In genomic region chr1:136008159-136008533, GRCm38 (mm10) we compare ENCODE assay signal across 8 mouse cellular contexts. TPM values are rescaled to one million over a fixed set of nuclear protein-coding genes. Genes with fewer than 3 reads are reported as not detected.
DNase-seq lines count a peak whose midpoint lies in the region; ATAC-seq lines count a peak whose summit lies in the region.

No protein-coding gene starts in this region.

- intact Hi-C loops in left cerebral cortex, postnatal 4 days (cut with DNase I): no loop called here

- H3K27me3 ChIP-seq in heart, embryonic 13.5 days (replicated peaks): peaks cover 10% of the 10 kb centered on the region; the same call in 1 of the 2 replicates
- peaks cover 16% of the 10 kb centered on the region for H3K27me3 ChIP-seq in hindbrain, embryonic 14.5 days (ENCODE audit: control insufficient read depth, insufficient read depth, low read length)
- peaks cover 6% of the 10 kb centered on the region for H3K27me3 ChIP-seq in midbrain, embryonic 11.5 days (ENCODE audit: control insufficient read depth, insufficient read depth, low read length)

- 14% methylated on average over 8 of the region's 8 CpGs for WGBS in heart, embryonic 13.5 days
- 24% methylated on average over 8 of the region's 8 CpGs for WGBS in hindbrain, embryonic 14.5 days
- WGBS in midbrain, embryonic 11.5 days: 26% methylated on average over 8 of the region's 8 CpGs

- no peaks in the 10 kb centered on the region for H3K9me3 ChIP-seq in heart, embryonic 13.5 days
- H3K9me3 ChIP-seq in hindbrain, embryonic 14.5 days (ENCODE audit: control insufficient read depth, low read length): no peaks in the 10 kb centered on the region
- H3K9me3 ChIP-seq in midbrain, embryonic 11.5 days (ENCODE audit: control insufficient read depth, low read length): no peaks in the 10 kb centered on the region

- no peak overlapping the region for H3K27ac ChIP-seq in heart, embryonic 13.5 days (replicated peaks)
- no peak overlapping the region for H3K27ac ChIP-seq in brown adipose tissue, adult 24 weeks (replicated peaks; ENCODE audit: low read depth, low read length)
- no peak overlapping the region for H3K27ac ChIP-seq in hindbrain, embryonic 14.5 days
- no peak overlapping the region for H3K27ac ChIP-seq in midbrain, embryonic 11.5 days (ENCODE audit: low read depth, low read length)

- H3K9ac ChIP-seq in heart, embryonic 13.5 days: peak overlapping the region; percentile 81; the same call in 1 of the 2 replicates
- no peak overlapping the region for H3K9ac ChIP-seq in hindbrain, embryonic 14.5 days
- H3K9ac ChIP-seq in midbrain, embryonic 11.5 days (ENCODE audit: low read length): no peak overlapping the region

- H3K36me3 ChIP-seq in heart, embryonic 13.5 days: no peaks in the 10 kb centered on the region
- no peaks in the 10 kb centered on the region for H3K36me3 ChIP-seq in hindbrain, embryonic 14.5 days (replicated peaks; ENCODE audit: control insufficient read depth, insufficient read depth)
- H3K36me3 ChIP-seq in midbrain, embryonic 11.5 days (ENCODE audit: control insufficient read depth, insufficient read depth, low read length): no peaks in the 10 kb centered on the region

- DNase-seq in heart, adult 9 months (ENCODE audit: low spot score in 2 of 2): no peak
- DNase-seq in hindbrain, embryonic 14.5 days (ENCODE audit: low spot score): no peak
- no peak for DNase-seq in midbrain, embryonic 11.5 days (ENCODE audit: low spot score, missing footprints)
- no peak for DNase-seq in cerebellum, adult 9-10 months
- no peak for DNase-seq in yolk sac, embryonic 10.5 days (ENCODE audit: low spot score)
- DNase-seq in left cerebral cortex, postnatal 4 days: no peak

- peak overlapping the region; percentile 63 for H3K4me3 ChIP-seq in heart, embryonic 13.5 days
- peak overlapping the region; percentile 66 for H3K4me3 ChIP-seq in brown adipose tissue, adult 24 weeks (ENCODE audit: insufficient read depth, low read depth, low read length)
- H3K4me3 ChIP-seq in hindbrain, embryonic 14.5 days (replicated peaks; ENCODE audit: low read length): peak overlapping the region; percentile 33
- peak overlapping the region; percentile 47 for H3K4me3 ChIP-seq in midbrain, embryonic 11.5 days (ENCODE audit: low read depth, low read length)

- no peak for ATAC-seq in heart, embryonic 13.5 days (ENCODE audit: extremely low read depth, insufficient number of reproducible peaks, low FRiP score, low TSS enrichment)
- 0 out of 2 replicates have a peak, but pooled peaks have one; percentile 17 for ATAC-seq in hindbrain, embryonic 14.5 days (ENCODE audit: low FRiP score)
- ATAC-seq in midbrain, embryonic 11.5 days (ENCODE audit: low FRiP score): no peak; the same call in 1 of the 2 replicates

- peak overlapping the region; percentile 95 for H3K4me2 ChIP-seq in heart, embryonic 13.5 days
- H3K4me2 ChIP-seq in hindbrain, embryonic 14.5 days (replicated peaks): peak overlapping the region; percentile 65
- peak overlapping the region; percentile 82 for H3K4me2 ChIP-seq in midbrain, embryonic 11.5 days

- H3K4me1 ChIP-seq in heart, embryonic 13.5 days: peaks cover 23% of the 10 kb centered on the region
- H3K4me1 ChIP-seq in brown adipose tissue, adult 24 weeks (ENCODE audit: control insufficient read depth, insufficient read depth, insufficient read length, low read length): peaks cover 2% of the 10 kb centered on the region; the same call in 1 of the 2 replicates
- H3K4me1 ChIP-seq in hindbrain, embryonic 14.5 days (replicated peaks; ENCODE audit: control insufficient read depth, insufficient read depth, low read length): peaks cover 8% of the 10 kb centered on the region; the same call in 1 of the 2 replicates
- peaks cover 5% of the 10 kb centered on the region; the same call in 1 of the 2 replicates for H3K4me1 ChIP-seq in midbrain, embryonic 11.5 days (ENCODE audit: control insufficient read depth, insufficient read depth, low read length)

RNA-seq across cellular contexts. Expression of gene Tmem9, which starts 0.2 kb away (rescaled TPM):
- polyA plus RNA-seq in heart, embryonic 13.5 days (2015; fragmentation: Nextera tagmentation; extraction: Ambion mirVana): 123 and 138 TPM in 2 replicates
- polyA plus RNA-seq in brown adipose tissue, adult 24 weeks (2012; ENCODE audit: insufficient read depth, insufficient read length, missing spikeins): 20.0 and 26.3 TPM in 2 replicates
- 98.2 and 116 TPM in 2 replicates for polyA plus RNA-seq in hindbrain, embryonic 14.5 days (2014; fragmentation: Nextera tagmentation; extraction: Ambion mirVana)
- polyA plus RNA-seq in midbrain, embryonic 11.5 days (2014; fragmentation: Nextera tagmentation; extraction: Ambion mirVana): 58.8 and 60.9 TPM in 2 replicates
- 10 to 100 TPM; 64.2 to 77.1 TPM for total RNA-seq in left cerebral cortex, postnatal 4 days (2021)

RNA-seq across cellular contexts. Expression of gene Igfn1, which starts 2.0 kb away (rescaled TPM):
- polyA plus RNA-seq in heart, embryonic 13.5 days (2015; fragmentation: Nextera tagmentation; extraction: Ambion mirVana): not detected in 2 replicates
- polyA plus RNA-seq in brown adipose tissue, adult 24 weeks (2012; ENCODE audit: insufficient read depth, insufficient read length, missing spikeins): not detected in 2 replicates
- polyA plus RNA-seq in hindbrain, embryonic 14.5 days (2014; fragmentation: Nextera tagmentation; extraction: Ambion mirVana): not detected in 2 replicates
- polyA plus RNA-seq in midbrain, embryonic 11.5 days (2014; fragmentation: Nextera tagmentation; extraction: Ambion mirVana): 0.04 TPM in 1 of 2 replicates, not detected in the other
- total RNA-seq in left cerebral cortex, postnatal 4 days (2021): under 1 TPM; 0.08 to 0.10 TPM

RNA-seq across cellular contexts. Expression of gene Ascl5, which starts 42.5 kb away (rescaled TPM):
- not detected in 2 replicates for polyA plus RNA-seq in heart, embryonic 13.5 days (2015; fragmentation: Nextera tagmentation; extraction: Ambion mirVana)
- polyA plus RNA-seq in brown adipose tissue, adult 24 weeks (2012; ENCODE audit: insufficient read depth, insufficient read length, missing spikeins): not detected in 2 replicates
- not detected in 2 replicates for polyA plus RNA-seq in hindbrain, embryonic 14.5 days (2014; fragmentation: Nextera tagmentation; extraction: Ambion mirVana)
- not detected in 2 replicates for polyA plus RNA-seq in midbrain, embryonic 11.5 days (2014; fragmentation: Nextera tagmentation; extraction: Ambion mirVana)
- total RNA-seq in left cerebral cortex, postnatal 4 days (2021): 1 to 10 TPM; 1.2 to 1.3 TPM

RNA-seq across cellular contexts. Expression of gene Cacna1s, which starts 44.4 kb away (rescaled TPM):
- polyA plus RNA-seq in heart, embryonic 13.5 days (2015; fragmentation: Nextera tagmentation; extraction: Ambion mirVana): 0.19 and 0.45 TPM in 2 replicates
- 3.4 and 11.1 TPM in 2 replicates for polyA plus RNA-seq in brown adipose tissue, adult 24 weeks (2012; ENCODE audit: insufficient read depth, insufficient read length, missing spikeins)
- polyA plus RNA-seq in hindbrain, embryonic 14.5 days (2014; fragmentation: Nextera tagmentation; extraction: Ambion mirVana): 0.13 and 0.17 TPM in 2 replicates
- polyA plus RNA-seq in midbrain, embryonic 11.5 days (2014; fragmentation: Nextera tagmentation; extraction: Ambion mirVana): 0.06 and 0.23 TPM in 2 replicates
- total RNA-seq in left cerebral cortex, postnatal 4 days (2021): under 1 TPM; 0.60 to 0.95 TPM
